Mouse (Mus musculus): Measurements from ENCODE around the gene Lrp11. TPM values are rescaled to one million over a fixed set of nuclear protein-coding genes. Genes with fewer than 3 reads are reported as not detected.
"Not testable (repeated sequence)": the region's sequence is repeated elsewhere in the genome, so short reads cannot be mapped to it uniquely, and the experiment has no call there.

The Lrp11 gene
- polyA plus RNA-seq, 1 experiment from 2014 or later = 6.8 TPM

DNA sequence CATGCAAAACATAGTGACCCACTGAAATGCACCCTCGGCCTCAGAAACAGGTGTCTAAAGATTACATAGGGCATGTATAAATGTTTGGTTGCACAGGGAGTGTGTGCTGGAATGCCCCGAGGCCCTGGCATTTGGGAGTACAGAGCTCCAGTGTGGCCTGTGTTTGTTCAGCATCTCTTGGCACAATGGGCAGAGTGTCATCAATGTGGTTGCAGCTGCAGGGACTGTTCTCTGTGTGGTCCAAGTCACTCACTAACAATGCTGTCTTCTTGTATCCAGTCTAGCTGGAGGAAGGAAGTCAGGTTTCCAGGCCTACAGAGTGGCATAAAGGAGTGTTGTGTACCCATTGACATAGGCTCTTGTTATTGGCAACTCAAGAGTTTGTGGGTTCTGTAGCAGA lies 15.6 kb downstream of the Lrp11 start:
- Histone ChIP-seq H3K4me1 (replicated peaks) (no peaks in the 10 kb centered on the region), H3K36me3 (no peaks in the 10 kb centered on the region), H3K4me2 (replicated peaks) (no peak overlapping the region), H3K9ac (no peak overlapping the region), H3K4me3 (replicated peaks) (no peak overlapping the region), H3K27ac (no peak overlapping the region), H3K9me3 (no peaks in the 10 kb centered on the region), H3K27me3 (replicated peaks) (no peaks in the 10 kb centered on the region)
- 72% methylated on average over 2 of the region's 2 CpGs for WGBS
- ATAC-seq = no peak

- Histone ChIP-seq H3K27ac (no peak overlapping the region), H3K4me2 (replicated peaks) (no peak overlapping the region), H3K4me1 (replicated peaks) (no peaks in the 10 kb centered on the region), H3K9me3 (no peaks in the 10 kb centered on the region), H3K9ac (no peak overlapping the region), H3K27me3 (replicated peaks) (no peaks in the 10 kb centered on the region), H3K4me3 (replicated peaks) (no peak overlapping the region), H3K36me3 (no peaks in the 10 kb centered on the region)
- ATAC-seq = no peak
- 86% methylated on average over 2 of the region's 2 CpGs for WGBS
These were observed 16.8 kb downstream of the Lrp11 start for GRCm38 (mm10) chr10:7606437-7606836.

DNA sequence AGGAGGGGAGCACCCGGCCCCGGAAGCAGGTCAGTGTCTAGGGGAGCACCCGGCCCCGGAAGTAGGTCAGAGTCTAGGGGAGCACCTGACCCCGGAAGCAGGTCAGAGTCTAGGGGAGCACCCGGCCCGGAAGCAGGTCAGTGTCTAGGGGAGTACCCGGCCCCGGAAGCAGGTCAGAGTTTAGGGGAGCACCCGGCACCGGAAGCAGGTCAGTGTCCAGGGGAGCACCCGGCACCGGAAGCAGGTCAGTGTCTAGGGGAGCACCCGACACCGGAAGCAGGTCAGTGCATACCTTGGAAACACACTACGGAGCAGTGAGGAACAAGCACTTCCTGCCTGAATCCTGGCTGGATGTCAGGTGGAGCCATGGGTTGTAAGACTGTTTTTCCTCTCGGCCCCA lies 19.0 kb downstream of the Lrp11 start:
- no peaks in the 10 kb centered on the region for H3K9me3 ChIP-seq
- no peak for ATAC-seq
- H3K27ac ChIP-seq = no peak overlapping the region
- H3K9ac ChIP-seq = no peak overlapping the region
- no peak overlapping the region for H3K4me3 ChIP-seq (replicated peaks)
- H3K36me3 ChIP-seq = no peaks in the 10 kb centered on the region
- no peaks in the 10 kb centered on the region for H3K27me3 ChIP-seq (replicated peaks)
- 89% methylated on average over 17 of the region's 17 CpGs for WGBS
- no peak overlapping the region for H3K4me2 ChIP-seq (replicated peaks)
- no peaks in the 10 kb centered on the region for H3K4me1 ChIP-seq (replicated peaks)

- H3K4me1 ChIP-seq (replicated peaks) = no peaks in the 10 kb centered on the region
- no peak for ATAC-seq
- H3K9me3 ChIP-seq = no peaks in the 10 kb centered on the region
- H3K36me3 ChIP-seq = no peaks in the 10 kb centered on the region
- WGBS = 70% methylated on average over 6 of the region's 6 CpGs
- no peak overlapping the region for H3K27ac ChIP-seq
- H3K4me3 ChIP-seq (replicated peaks) = no peak overlapping the region
- H3K9ac ChIP-seq = no peak overlapping the region
- H3K27me3 ChIP-seq (replicated peaks) = no peaks in the 10 kb centered on the region
- H3K4me2 ChIP-seq (replicated peaks) = no peak overlapping the region
These were observed 22.0 kb downstream of the Lrp11 start for GRCm38 (mm10) chr10:7611647-7612046.

- not testable (repeated sequence) for H3K4me1 ChIP-seq (replicated peaks); H3K9me3 ChIP-seq; H3K4me3 ChIP-seq (replicated peaks); H3K27ac ChIP-seq; H3K36me3 ChIP-seq; H3K27me3 ChIP-seq (replicated peaks); H3K4me2 ChIP-seq (replicated peaks); ATAC-seq; H3K9ac ChIP-seq
These were observed 22.6 kb downstream of the Lrp11 start for GRCm38 (mm10) chr10:7612210-7612609.

DNA sequence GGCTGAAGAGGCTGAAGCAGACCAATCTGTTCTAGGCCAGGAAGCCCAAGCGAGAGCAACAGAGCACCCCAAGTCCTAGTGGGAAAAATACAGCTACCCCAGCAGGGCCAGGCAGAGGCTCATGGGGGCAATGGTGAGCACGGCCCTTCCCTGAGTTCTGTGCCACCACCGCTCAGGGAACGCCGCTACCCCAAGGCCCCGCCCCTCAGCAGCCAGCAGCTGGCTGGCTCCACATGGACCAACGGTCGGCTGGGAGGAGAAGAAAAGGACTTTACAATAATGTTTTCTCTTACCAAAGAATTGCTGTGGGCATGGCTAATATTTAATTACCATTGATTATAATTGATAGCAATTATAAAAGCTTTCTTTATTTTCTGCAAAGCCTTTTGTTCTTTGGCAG lies 25.2 kb downstream of the Lrp11 start:
- no peak overlapping the region for H3K27ac ChIP-seq
- no peaks in the 10 kb centered on the region for H3K4me1 ChIP-seq (replicated peaks)
- no peaks in the 10 kb centered on the region for H3K9me3 ChIP-seq
- 94% methylated on average over 8 of the region's 8 CpGs for WGBS
- no peak overlapping the region for H3K9ac ChIP-seq
- H3K4me3 ChIP-seq (replicated peaks) = no peak overlapping the region
- no peaks in the 10 kb centered on the region for H3K27me3 ChIP-seq (replicated peaks)
- ATAC-seq = no peak
- H3K36me3 ChIP-seq = no peaks in the 10 kb centered on the region
- H3K4me2 ChIP-seq (replicated peaks) = no peak overlapping the region

DNA sequence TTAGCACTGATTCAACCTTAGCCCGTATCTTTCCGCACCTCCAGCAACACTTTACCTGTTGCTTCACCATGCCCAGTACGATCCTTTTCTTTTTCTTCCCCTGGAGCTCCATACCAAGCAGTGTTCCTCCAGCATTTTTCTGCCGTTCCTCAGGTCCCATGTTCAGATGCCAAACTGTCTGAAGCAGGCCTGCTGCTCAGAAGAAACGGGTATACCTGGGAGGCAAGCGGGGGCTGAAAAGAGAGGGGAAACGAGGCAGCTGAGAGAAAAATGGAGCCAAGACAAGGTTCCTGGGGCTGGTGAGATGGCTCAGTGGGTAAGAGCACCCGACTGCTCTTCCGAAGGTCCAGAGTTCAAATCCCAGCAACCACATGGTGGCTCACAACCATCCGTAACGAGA lies 27.5 kb downstream of the Lrp11 start:
- 89% methylated on average over 11 of the region's 11 CpGs for WGBS
- not testable (repeated sequence) for H3K27ac ChIP-seq; H3K9me3 ChIP-seq; H3K4me1 ChIP-seq (replicated peaks); H3K9ac ChIP-seq; ATAC-seq; H3K27me3 ChIP-seq (replicated peaks); H3K36me3 ChIP-seq; H3K4me3 ChIP-seq (replicated peaks); H3K4me2 ChIP-seq (replicated peaks)

- H3K27ac ChIP-seq; H3K36me3 ChIP-seq; H3K4me1 ChIP-seq (replicated peaks); H3K9ac ChIP-seq; H3K27me3 ChIP-seq (replicated peaks); H3K4me3 ChIP-seq (replicated peaks); ATAC-seq; H3K9me3 ChIP-seq; H3K4me2 ChIP-seq (replicated peaks): not testable (repeated sequence)
- WGBS = 68% methylated on average over 3 of the region's 3 CpGs
These were observed 28.0 kb downstream of the Lrp11 start for GRCm38 (mm10) chr10:7617556-7617955.

DNA sequence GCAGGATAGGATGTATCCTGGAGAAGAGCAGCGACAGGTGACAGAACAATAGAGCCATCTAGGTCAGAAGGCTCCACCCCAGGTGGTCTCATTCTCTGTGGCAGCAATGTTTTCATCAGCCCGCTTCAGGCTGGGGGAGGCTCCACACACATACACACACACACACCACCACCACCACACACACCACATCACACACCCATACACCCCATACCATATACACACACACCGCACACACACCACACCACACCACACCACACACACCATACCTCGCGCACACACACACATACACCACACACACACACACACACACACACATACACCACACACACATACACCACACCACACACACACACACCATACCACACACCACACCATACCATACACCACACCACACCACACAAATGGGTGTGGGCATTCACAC lies 30.2 kb downstream of the Lrp11 start:
- Histone ChIP-seq H3K4me2 (replicated peaks) (no peak overlapping the region), H3K27ac (no peak overlapping the region), H3K36me3 (no peaks in the 10 kb centered on the region), H3K4me3 (replicated peaks) (no peak overlapping the region), H3K9ac (no peak overlapping the region), H3K4me1 (replicated peaks) (no peaks in the 10 kb centered on the region), H3K9me3 (no peaks in the 10 kb centered on the region), H3K27me3 (replicated peaks) (no peaks in the 10 kb centered on the region)
- ATAC-seq = no peak
- 86% methylated on average over 5 of the region's 5 CpGs for WGBS

- no peaks in the 10 kb centered on the region for H3K27me3 ChIP-seq (replicated peaks)
- 75% methylated on average over 5 of the region's 5 CpGs for whole genome bisulfite sequencing
- ATAC-seq = no peak
These were observed 31.1 kb downstream of the Lrp11 start for GRCm38 (mm10) chr10:7620723-7621122.

DNA sequence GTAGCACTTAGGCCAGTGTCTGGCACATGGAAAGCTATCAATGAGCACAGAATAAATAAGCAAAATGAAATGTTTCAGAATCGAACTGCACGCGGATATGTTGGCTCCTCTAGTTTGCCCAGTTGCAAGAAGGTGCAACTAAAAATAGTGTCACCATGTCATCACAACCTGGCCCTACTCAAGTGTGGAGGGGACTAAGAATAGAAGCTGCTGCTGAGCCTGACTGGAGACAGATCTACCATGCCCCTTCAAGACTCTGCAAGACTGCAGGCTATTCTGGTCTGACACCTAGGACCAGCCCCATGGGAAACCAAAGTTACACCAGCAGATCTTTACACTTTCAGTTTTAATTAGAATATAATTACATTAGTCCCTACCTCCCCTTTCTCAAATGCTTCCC lies 32.8 kb downstream of the Lrp11 start:
- Histone ChIP-seq H3K4me3 (replicated peaks) (no peak overlapping the region), H3K4me2 (replicated peaks) (no peak overlapping the region), H3K27ac (no peak overlapping the region), H3K9ac (no peak overlapping the region), H3K36me3 (no peaks in the 10 kb centered on the region), H3K4me1 (replicated peaks) (no peaks in the 10 kb centered on the region), H3K9me3 (no peaks in the 10 kb centered on the region), H3K27me3 (replicated peaks) (no peaks in the 10 kb centered on the region)
- WGBS = 86% methylated on average over 3 of the region's 3 CpGs
- no peak for ATAC-seq

More at GRCm38 (mm10) chr10:7620723-7621122, 31.1 kb downstream of the Lrp11 start:
- no peak overlapping the region for H3K4me3 ChIP-seq (replicated peaks)
- no peaks in the 10 kb centered on the region for H3K36me3 ChIP-seq
- no peak overlapping the region for H3K9ac ChIP-seq
- H3K4me1 ChIP-seq (replicated peaks) = no peaks in the 10 kb centered on the region
- H3K9me3 ChIP-seq = no peaks in the 10 kb centered on the region
- H3K27ac ChIP-seq = no peak overlapping the region
- no peak overlapping the region for H3K4me2 ChIP-seq (replicated peaks)

- H3K4me1 ChIP-seq (replicated peaks) = no peaks in the 10 kb centered on the region
- H3K36me3 ChIP-seq = no peaks in the 10 kb centered on the region
- H3K4me3 ChIP-seq (replicated peaks) = no peak overlapping the region
- ATAC-seq = no peak
- 88% methylated on average over 3 of the region's 3 CpGs for WGBS
- H3K4me2 ChIP-seq (replicated peaks) = no peak overlapping the region
- H3K9ac ChIP-seq = no peak overlapping the region
- H3K9me3 ChIP-seq = no peaks in the 10 kb centered on the region
- no peaks in the 10 kb centered on the region for H3K27me3 ChIP-seq (replicated peaks)
- no peak overlapping the region for H3K27ac ChIP-seq
These were observed 34.4 kb downstream of the Lrp11 start for GRCm38 (mm10) chr10:7623861-7624518.

DNA sequence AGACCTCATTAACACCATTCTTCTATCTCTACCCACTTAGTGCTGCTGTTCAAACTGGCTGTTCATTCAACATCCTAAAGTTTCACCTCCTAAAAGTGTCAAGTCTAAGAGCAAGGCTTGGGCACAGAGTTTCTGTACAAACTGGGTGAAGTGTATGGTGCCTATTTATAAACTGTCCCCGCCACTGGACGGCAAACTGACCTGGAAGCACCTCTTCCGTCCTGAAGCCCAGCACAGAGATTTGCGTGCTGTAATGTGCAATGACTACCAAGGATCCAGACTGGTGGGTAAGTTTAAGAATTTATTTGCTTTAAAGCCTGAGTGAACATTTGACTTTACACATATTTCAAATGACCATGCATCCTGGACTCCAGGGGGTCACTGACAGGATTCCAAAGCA lies 39.5 kb downstream of the Lrp11 start:
- H3K4me2 ChIP-seq (replicated peaks) = no peak overlapping the region
- no peaks in the 10 kb centered on the region for H3K27me3 ChIP-seq (replicated peaks)
- no peak overlapping the region for H3K9ac ChIP-seq
- ATAC-seq = no peak
- no peaks in the 10 kb centered on the region for H3K9me3 ChIP-seq
- 93% methylated on average over 4 of the region's 4 CpGs for WGBS
- no peaks in the 10 kb centered on the region for H3K4me1 ChIP-seq (replicated peaks)
- H3K27ac ChIP-seq = no peak overlapping the region
- no peaks in the 10 kb centered on the region for H3K36me3 ChIP-seq
- H3K4me3 ChIP-seq (replicated peaks) = no peak overlapping the region

Measured in intestine, embryonic 15.5 days (tissue).